8 mouse cellular contexts compared by ENCODE assay signal in genomic region chr13:116705611-116706386, GRCm38 (mm10).
DNase-seq lines count a peak whose midpoint lies in the region; ATAC-seq and TF ChIP-seq lines count a peak whose summit lies in the region.

No protein-coding gene starts in this region.

- H3K27ac ChIP-seq in limb, embryonic 12.5 days: no peak overlapping the region
- H3K27ac ChIP-seq in left cerebral cortex, adult 2 months: no peak overlapping the region

- H3K4me2 ChIP-seq in limb, embryonic 12.5 days: peak overlapping the region; percentile 62

- peak overlapping the region; percentile 57 for H3K9ac ChIP-seq in limb, embryonic 12.5 days (replicated peaks)

- H3K36me3 ChIP-seq in limb, embryonic 12.5 days: no peaks in the 10 kb centered on the region

- peak; percentile 28 to 29 for DNase-seq in cerebellum, postnatal 10 days
- peak; percentile 11 for DNase-seq in urinary bladder, postnatal 14 days (ENCODE audit: low spot score)
- DNase-seq in urinary bladder, postnatal 25 days (ENCODE audit: low spot score): no peak
- DNase-seq in retina, embryonic 14.5 days (ENCODE audit: low spot score): peak; percentile 69
- no peak for DNase-seq in left cerebral cortex, adult 2 months (ENCODE audit: extremely low spot score in 1 of 2, low spot score in 2 of 2)

- no peak for ATAC-seq in cerebellum, adult (ENCODE audit: insufficient number of reproducible peaks, low FRiP score, low TSS enrichment)
- ATAC-seq in limb, embryonic 12.5 days (ENCODE audit: insufficient number of reproducible peaks, insufficient read depth, low FRiP score, low TSS enrichment, low read depth): no peak
- no peak for ATAC-seq in inflammation-experienced regulatory T-cells, adult 6 months

- H3K4me1 ChIP-seq in limb, embryonic 12.5 days (replicated peaks): peaks cover 15% of the 10 kb centered on the region

- H3K4me3 ChIP-seq in limb, embryonic 12.5 days (replicated peaks): peak overlapping the region; percentile 39
- H3K4me3 ChIP-seq in left cerebral cortex, adult 2 months: no peak overlapping the region

- WGBS in limb, embryonic 12.5 days: under 1% methylated on average over 39 of the region's 39 CpGs

- no peaks in the 10 kb centered on the region for H3K9me3 ChIP-seq in limb, embryonic 12.5 days

- TF ChIP-seq CTCF in left cerebral cortex, adult 2 months (IDR thresholded peaks at IDR 0.05): no peak

- intact Hi-C loops in left cerebral cortex, adult 2 months (cut with DNase I): loop anchor here (5.0 kb wide), 1 partner anchor 393 kb away; no protein-coding TSS in a partner anchor

- H3K27me3 ChIP-seq in limb, embryonic 12.5 days: peaks cover 62% of the 10 kb centered on the region

Comparison
In these comparisons a context has a peak if more than half of its experiments do, and no peak if none do; other contexts are left out.
1. DNase-seq: peak in cerebellum, postnatal 10 days (2 of 2), urinary bladder, postnatal 14 days (single experiment) and retina, embryonic 14.5 days (single experiment); none in urinary bladder, postnatal 25 days (single experiment) and left cerebral cortex, adult 2 months (0 of 2).